Comparison of ENCODE assay signal across 10 mouse cellular contexts in genomic region chr4:43968650-43969049, GRCm38 (mm10). TPM values are rescaled to one million over a fixed set of nuclear protein-coding genes. Genes with fewer than 3 reads are reported as not detected.
A peak's percentile ranks its signal among the peaks of the same experiment; 100 is the strongest.
DNase-seq lines count a peak whose midpoint lies in the region; ATAC-seq and TF ChIP-seq lines count a peak whose summit lies in the region.
"Had no signal": no experiment of that assay in that cellular context is flagged by ENCODE, and none has a peak within 500 bp of the region (broad histone marks: within the 10 kb centered on the region; RNA-seq: fewer than 3 reads in every experiment).

No protein-coding gene starts in this region.

- H3K27me3 ChIP-seq in liver, embryonic 13.5 days, result no peaks in the 10 kb centered on the region
- no peaks in the 10 kb centered on the region for H3K27me3 ChIP-seq in kidney, adult 2 months (replicated peaks; ENCODE audit: control insufficient read depth, insufficient read depth, low read length)

- no peak overlapping the region for H3K4me2 ChIP-seq in liver, embryonic 13.5 days

- H3K4me1 ChIP-seq in liver, embryonic 13.5 days (replicated peaks), result peaks cover 94% of the 10 kb centered on the region
- H3K4me1 ChIP-seq in kidney, adult 2 months (ENCODE audit: control insufficient read depth, insufficient read depth, low read length), result no peaks in the 10 kb centered on the region; the same call in 1 of the 2 replicates

- TF ChIP-seq CTCF in kidney, adult 2 months (conservative IDR thresholded peaks at IDR 0.05; ENCODE audit: insufficient read depth, insufficient read length, low read depth, low read length), result no peak

- no peak for ATAC-seq in liver, embryonic 13.5 days (ENCODE audit: low read depth)

- TF ChIP-seq POLR2A in kidney, adult 2 months (IDR thresholded peaks at IDR 0.05; ENCODE audit: low read depth, low read length), result no peak

- H3K9me3 ChIP-seq in liver, embryonic 13.5 days (replicated peaks), result no peaks in the 10 kb centered on the region

- WGBS in liver, embryonic 13.5 days (ENCODE audit: insufficient replicate concordance), result 77% methylated on average over 13 of the region's 13 CpGs
- 51% methylated on average over 13 of the region's 13 CpGs for WGBS in kidney, adult 2 months

- DNase-seq in liver, embryonic 13.5 days, result no peak
- no peak for DNase-seq in liver
- DNase-seq in adrenal gland, postnatal 25 days, result peak; percentile 82
- peak; percentile 76 for DNase-seq in gastrocnemius, postnatal 25 days
- peak; percentile 84 for DNase-seq in kidney, adult 2 months
- peak; percentile 55 for DNase-seq in lung, postnatal 25 days (ENCODE audit: low spot score)
- no peak for DNase-seq in B cell, adult 2 months
- DNase-seq in thymus, postnatal 25 days, result no peak

- no peak overlapping the region for H3K4me3 ChIP-seq in liver, embryonic 13.5 days (replicated peaks)
- H3K4me3 ChIP-seq in kidney, adult 2 months (ENCODE audit: insufficient read depth, low read depth, low read length), result no peak overlapping the region

- H3K36me3 ChIP-seq in liver, embryonic 13.5 days, result peaks cover 12% of the 10 kb centered on the region
- no peaks in the 10 kb centered on the region for H3K36me3 ChIP-seq in kidney, adult 2 months (ENCODE audit: control insufficient read depth, insufficient read depth, low read length)

- peak overlapping the region; percentile 16; the same call in 1 of the 2 replicates for H3K27ac ChIP-seq in liver, embryonic 13.5 days
- no peak overlapping the region for H3K27ac ChIP-seq in kidney, adult 2 months (ENCODE audit: insufficient read depth, low read depth, low read length)

- H3K9ac ChIP-seq in liver, embryonic 13.5 days, result no peak overlapping the region

RNA-seq across cellular contexts. Expression of gene Glipr2, which starts 11.4 kb away (rescaled TPM):
- polyA plus RNA-seq in liver, embryonic 13.5 days (2015; fragmentation: Nextera tagmentation; extraction: Ambion mirVana), result 39.0 and 45.7 TPM in 2 replicates
- total RNA-seq in adrenal gland, postnatal 25 days (2021), result 2.4 and 3.1 TPM in 2 replicates
- total RNA-seq in gastrocnemius, postnatal 25 days (2021), result 1 to 10 TPM; 2.8 to 4.9 TPM
- 3.3 and 4.7 TPM in 2 replicates for polyA plus RNA-seq in kidney, adult 2 months (2012; rRNA removed)

RNA-seq across cellular contexts. Expression of gene Ccin, which starts 14.6 kb away (rescaled TPM):
- not detected in 2 replicates for polyA plus RNA-seq in liver, embryonic 13.5 days (2015; fragmentation: Nextera tagmentation; extraction: Ambion mirVana)
- total RNA-seq in adrenal gland, postnatal 25 days (2021), result not detected in 2 replicates
- total RNA-seq in gastrocnemius, postnatal 25 days (2021), result not detected
- polyA plus RNA-seq in kidney, adult 2 months (2012; rRNA removed), result 0.12 and 0.13 TPM in 2 replicates
- polyA plus RNA-seq: large intestine, adult 2 months; neural tube, embryonic 11.5 days had no signal

RNA-seq across cellular contexts. Expression of gene Clta, which starts 35.6 kb away (rescaled TPM):
- 164 and 166 TPM in 2 replicates for polyA plus RNA-seq in liver, embryonic 13.5 days (2015; fragmentation: Nextera tagmentation; extraction: Ambion mirVana)
- total RNA-seq in adrenal gland, postnatal 25 days (2021), result 169 and 173 TPM in 2 replicates
- 10 to 100 TPM; 51.4 to 61.9 TPM for total RNA-seq in gastrocnemius, postnatal 25 days (2021)
- polyA plus RNA-seq in kidney, adult 2 months (2012; rRNA removed), result 212 and 261 TPM in 2 replicates

Comparison
In these comparisons a context has a peak if more than half of its experiments do, and no peak if none do; other contexts are left out.
1. DNase-seq: peak in adrenal gland, postnatal 25 days (single experiment), gastrocnemius, postnatal 25 days (single experiment), kidney, adult 2 months (single experiment) and lung, postnatal 25 days (single experiment); none in liver, embryonic 13.5 days (single experiment), liver (single experiment), B cell, adult 2 months (0 of 2) and thymus, postnatal 25 days (single experiment).